Mouse (Mus musculus): ENCODE data around the gene Smim8. TPM values are rescaled to one million over a fixed set of nuclear protein-coding genes. Genes with fewer than 3 reads are reported as not detected.
"Not testable (repeated sequence)": the region's sequence is repeated elsewhere in the genome, so short reads cannot be mapped to it uniquely, and the experiment has no call there.

Gene Smim8
- total and polyA plus RNA-seq, 3 experiments: 20.4 to 62.5 (median 28.8) TPM

- Histone ChIP-seq H3K4me1 (ENCODE audit: control insufficient read depth in 1 of 2, insufficient read depth in 2 of 2) (peaks cover 0 to 9% of the 10 kb centered on the region in 2 experiments; a peak in 2 of 4 replicates), H3K27ac (ENCODE audit: insufficient read depth, low read depth) (no peak overlapping the region), H3K36me3 (replicated peaks in 1 of 2; ENCODE audit: control insufficient read depth in 1 of 2, insufficient read depth in 1 of 2, low read length in 1 of 2) (no peaks in the 10 kb centered on the region), H3K9ac (ENCODE audit: insufficient read depth, low read depth) (no peak overlapping the region), H3K9me3 (replicated peaks; ENCODE audit: low read length) (peaks cover 4% of the 10 kb centered on the region), H3K79me2 (replicated peaks; ENCODE audit: control insufficient read depth, extremely low read depth, insufficient read depth, poor library complexity, severe bottlenecking) (no peaks in the 10 kb centered on the region), H3K4me2 (ENCODE audit: insufficient read depth, low read depth, poor library complexity, severe bottlenecking) (no peak overlapping the region), H3K27me3 (replicated peaks) (peaks cover 13% of the 10 kb centered on the region), H3K4me3 (replicated peaks in 1 of 3; ENCODE audit: low read depth in 2 of 3, low read length in 2 of 3, poor library complexity in 1 of 3) (no peak overlapping the region)
- no peak for DNase-seq (ENCODE audit: extremely low read depth)
- dilution Hi-C loops (cut with MboI; ENCODE audit: extremely low pct_ligation_motif_present, extremely low pct_unique_long_range_greater_than_20kb, low sequenced_read_pairs) (no loop called here), in situ Hi-C loops (cut with MboI; ENCODE audit: low pct_ligation_motif_present, low pct_unique_long_range_greater_than_20kb, low sequenced_read_pairs) (no loop called here)
- TF ChIP-seq POLR2A (IDR thresholded peaks at IDR 0.05; ENCODE audit: low read depth, low read length) (no peak), GABPA (IDR thresholded peaks at IDR 0.05; ENCODE audit: insufficient replicate concordance, low read depth, low read length) (no peak), IRF4 (IDR thresholded peaks at IDR 0.05; ENCODE audit: low read depth, low read length) (no peak), BHLHE40 (IDR thresholded peaks at IDR 0.05; ENCODE audit: low read depth, low read length) (no peak), ZKSCAN1 (IDR thresholded peaks at IDR 0.05; ENCODE audit: borderline replicate concordance, low read depth, low read length) (no peak), CHD1 (IDR thresholded peaks at IDR 0.05; ENCODE audit: low read depth, low read length) (no peak), MXI1 (IDR thresholded peaks at IDR 0.05; ENCODE audit: low read depth, low read length) (no peak), CHD2 (IDR thresholded peaks at IDR 0.05; ENCODE audit: low read length) (no peak), ETS1 (conservative IDR thresholded peaks at IDR 0.05; ENCODE audit: low read depth, low read length) (no peak), JUN (IDR thresholded peaks at IDR 0.05; ENCODE audit: insufficient read depth, low read depth, low read length) (no peak), MAFK (IDR thresholded peaks at IDR 0.05; ENCODE audit: insufficient replicate concordance, low read length) (no peak), NRF1 (IDR thresholded peaks at IDR 0.05; ENCODE audit: low read depth, low read length) (no peak), JUND (conservative IDR thresholded peaks at IDR 0.05; ENCODE audit: low read depth, low read length) (no peak), ZMIZ1 (IDR thresholded peaks at IDR 0.05; ENCODE audit: low read depth, low read length) (no peak)
Measured at GRCm38 (mm10) chr4:34734461-34734860, 43.8 kb downstream of the Smim8 start.

GRCm38 (mm10) chr4:34733415-34733814, 44.8 kb downstream of the Smim8 start:
- H3K36me3 ChIP-seq (replicated peaks in 1 of 2; ENCODE audit: control insufficient read depth in 1 of 2, insufficient read depth in 1 of 2, low read length in 1 of 2): not testable (repeated sequence)

More at GRCm38 (mm10) chr4:34733415-34733814, 44.8 kb downstream of the Smim8 start:
- dilution Hi-C loops (cut with MboI; ENCODE audit: extremely low pct_ligation_motif_present, extremely low pct_unique_long_range_greater_than_20kb, low sequenced_read_pairs); H3K4me3 ChIP-seq (replicated peaks in 1 of 3; ENCODE audit: low read depth in 2 of 3, low read length in 2 of 3, poor library complexity in 1 of 3); H3K27ac ChIP-seq (ENCODE audit: insufficient read depth, low read depth); H3K9ac ChIP-seq (ENCODE audit: insufficient read depth, low read depth); H3K4me2 ChIP-seq (ENCODE audit: insufficient read depth, low read depth, poor library complexity, severe bottlenecking); H3K4me1 ChIP-seq (ENCODE audit: control insufficient read depth in 1 of 2, insufficient read depth in 2 of 2); in situ Hi-C loops (cut with MboI; ENCODE audit: low pct_ligation_motif_present, low pct_unique_long_range_greater_than_20kb, low sequenced_read_pairs); H3K9me3 ChIP-seq (replicated peaks; ENCODE audit: low read length); H3K79me2 ChIP-seq (replicated peaks; ENCODE audit: control insufficient read depth, extremely low read depth, insufficient read depth, poor library complexity, severe bottlenecking): not testable (repeated sequence)
- peaks cover 11% of the 10 kb centered on the region for H3K27me3 ChIP-seq (replicated peaks)
- DNase-seq (ENCODE audit: extremely low read depth): peak; percentile 20
- peak; percentile 48 for TF ChIP-seq SMC3 (IDR thresholded peaks at IDR 0.05; ENCODE audit: low read depth, low read length)
- TF ChIP-seq RAD21 (IDR thresholded peaks at IDR 0.05; ENCODE audit: low read depth, low read length): peak; percentile 55
- peak in 1 of 2 experiments; percentile 62; a peak in 2 of 4 replicates for TF ChIP-seq CTCF (conservative IDR thresholded peaks at IDR 0.05 in 1 of 2, IDR thresholded peaks at IDR 0.05 in 1 of 2; ENCODE audit: low read depth in 2 of 2, low read length in 2 of 2)

Measured in CH12.LX (cell line).